Mouse (Mus musculus) left cerebral cortex, postnatal 25 days (tissue): Measurements from ENCODE around the gene Hydin. TPM values are rescaled to one million over a fixed set of nuclear protein-coding genes. Genes with fewer than 3 reads are reported as not detected.

Experiments
- DNase-seq, 2 experiments: peaks; one replicate each; pipeline ENCODE4 v3.0.0; 2022; ENCODE audit warnings: low spot score in 2 of 2, mixed read lengths in 1 of 2
- intact Hi-C: fragments of 180-260 bp; cut with DNase I; formaldehyde crosslinking; loops from one replicate; pipeline ENCODE4 v1.15.1; 2025
- microRNA-seq, 2 experiments: library from miRNA; unstranded; fragments of <30 nt; microRNA quantifications; one replicate each; pipeline ENCODE4 v1.2.0; 2022
- total RNA-seq, 2 experiments: library from RNA; stranded (reverse); gene quantifications; 2 replicates each; pipeline ENCODE4 v1.2.3; 2021

The Hydin gene
- total RNA-seq, 2 experiments from 2014 or later = 0.39 to 0.41 TPM

- intact Hi-C loops = no loop called here
- DNase-seq = peak in 1 of 2 experiments; percentile 28
Measured at GRCm38 (mm10) chr8:110650838-110651237, 384.1 kb downstream of the Hydin start.

GRCm38 (mm10) chr8:110651847-110652246 lies 385.1 kb downstream of the Hydin start:
- DNase-seq = peak in 1 of 2 experiments; percentile 19
- intact Hi-C loops = no loop called here

GRCm38 (mm10) chr8:110654075-110655060 lies 387.6 kb downstream of the Hydin start:
- intact Hi-C loops = no loop called here
- peak in 1 of 2 experiments; percentile 45 for DNase-seq

GRCm38 (mm10) chr8:110655827-110656226 lies 389.1 kb downstream of the Hydin start:
- intact Hi-C loops = no loop called here
- no peak for DNase-seq

GRCm38 (mm10) chr8:110657661-110658060 lies 390.9 kb downstream of the Hydin start:
- intact Hi-C loops = no loop called here
- no peak for DNase-seq

Small RNA genes lying within 50 kb of the gene (microRNA-seq; reads per million reads assigned to microRNA genes)
- 0 reads per million in 2 experiments for gene Gm44489
- gene Gm47306 = 0 reads per million in 2 experiments

Other genes with a start within 250 kb of the Hydin start
- under 1 TPM in 1 of 2 experiments, not detected in 1; 0.30 TPM for gene Chst4, start 227.2 kb upstream of the Hydin start, total RNA-seq
- 10 to 100 TPM; 39.9 TPM for gene Zfp612, start 187.2 kb upstream of the Hydin start, total RNA-seq
- not detected for gene Gm21964, start 165.8 kb upstream of the Hydin start, total RNA-seq
- gene Gm17720, start 164.2 kb upstream of the Hydin start, total RNA-seq = not detected
- 10 to 100 TPM; 24.0 to 25.5 TPM for gene Calb2, start 98.8 kb upstream of the Hydin start, total RNA-seq
- 1 to 10 TPM; 4.0 to 5.1 TPM for gene Cmtr2, start 51.3 kb upstream of the Hydin start, total RNA-seq